Mouse (Mus musculus) forebrain, embryonic 14.5 days (tissue): ENCODE results near the gene Abt1. TPM values are rescaled to one million over a fixed set of nuclear protein-coding genes. Genes with fewer than 3 reads are reported as not detected.

Experiments used
- ATAC-seq: fragments of 200-750 bp; cut with Nextera tagmentation; 2 replicates; pipeline ENCODE4 v1.8.0; 2017; ENCODE audit warnings: mild to moderate bottlenecking, moderate library complexity
- DNase-seq: peaks from one replicate; pipeline ENCODE4 v3.0.0-alpha.2; 2015; ENCODE audit warnings: low spot score
- H3K27ac ChIP-seq: fragments of 300-500 bp; sonication (generic); 2 replicates; pipeline ENCODE4 v1.5.1; 2014; ENCODE audit warnings: low read depth, mild to moderate bottlenecking, control low read depth, low read length, moderate library complexity
- H3K27me3 ChIP-seq: fragments of 300-500 bp; sonication (generic); replicated peaks from 2 replicates; pipeline ENCODE4 v1.6.1; 2014; ENCODE audit warnings: low read length, control low read depth, mixed read lengths; ENCODE audit not compliant: control insufficient read depth, insufficient read depth
- H3K36me3 ChIP-seq: fragments of 300-500 bp; sonication (generic); 2 replicates; pipeline ENCODE4 v1.6.1; 2014; ENCODE audit warnings: low read length, control low read depth; ENCODE audit not compliant: control insufficient read depth, insufficient read depth
- H3K4me1 ChIP-seq: fragments of 300-500 bp; sonication (generic); 2 replicates; pipeline ENCODE4 v1.6.1; 2014; ENCODE audit warnings: antibody characterized with exemption, low read length, control low read depth; ENCODE audit not compliant: control insufficient read depth, insufficient read depth
- H3K4me2 ChIP-seq: fragments of 300-500 bp; sonication (generic); 2 replicates; pipeline ENCODE4 v1.6.1; 2014; ENCODE audit warnings: mild to moderate bottlenecking, control low read depth, low read length
- H3K4me3 ChIP-seq: fragments of 300-500 bp; sonication (generic); 2 replicates; pipeline ENCODE4 v1.5.1; 2014; ENCODE audit warnings: low read depth, low read length, control low read depth
- H3K9ac ChIP-seq: fragments of 300-500 bp; sonication (generic); 2 replicates; pipeline ENCODE4 v1.6.1; 2014; ENCODE audit warnings: mild to moderate bottlenecking, low read length, control low read depth, moderate library complexity
- H3K9me3 ChIP-seq: fragments of 300-500 bp; sonication (generic); replicated peaks from 2 replicates; pipeline ENCODE4 v1.6.1; 2016; ENCODE audit warnings: low read length, control low read depth, mixed read lengths; ENCODE audit not compliant: control insufficient read depth
- WGBS: fragments of 180-500 bp; shearing (Covaris S2); extraction: QIAGEN DNeasy Blood & Tissue Kit; methylation state at CpG from one replicate; pipeline ENCODE4 v1.1.7; 2014; 5-methylcytosine and 5-hydroxymethylcytosine counted together
- polyA plus RNA-seq: library from polyadenylated mRNA; unstranded; fragments of >200 nt; fragmentation: Nextera tagmentation; extraction: Ambion mirVana; gene quantifications from 2 replicates; pipeline ENCODE4 v1.2.1, GENCODE M21; 2014

Gene Abt1
- polyA plus RNA-seq, 1 experiment from 2014 or later: 13.8 TPM

- no peak overlapping the region for H3K9ac ChIP-seq
- H3K9me3 ChIP-seq: no peaks in the 10 kb centered on the region
- H3K4me1 ChIP-seq: peaks cover 10% of the 10 kb centered on the region; the same call in 1 of the 2 replicates
- DNase-seq (no peak), ATAC-seq (no peak)
- 81% methylated on average over 4 of the region's 4 CpGs for WGBS
- H3K4me2 ChIP-seq: no peak overlapping the region
- H3K27me3 ChIP-seq: no peaks in the 10 kb centered on the region
- no peak overlapping the region for H3K27ac ChIP-seq
- H3K4me3 ChIP-seq: no peak overlapping the region
- H3K36me3 ChIP-seq: no peaks in the 10 kb centered on the region
These were observed 38.4 kb upstream of the Abt1 start for GRCm38 (mm10) chr13:23462063-23462462.

DNA sequence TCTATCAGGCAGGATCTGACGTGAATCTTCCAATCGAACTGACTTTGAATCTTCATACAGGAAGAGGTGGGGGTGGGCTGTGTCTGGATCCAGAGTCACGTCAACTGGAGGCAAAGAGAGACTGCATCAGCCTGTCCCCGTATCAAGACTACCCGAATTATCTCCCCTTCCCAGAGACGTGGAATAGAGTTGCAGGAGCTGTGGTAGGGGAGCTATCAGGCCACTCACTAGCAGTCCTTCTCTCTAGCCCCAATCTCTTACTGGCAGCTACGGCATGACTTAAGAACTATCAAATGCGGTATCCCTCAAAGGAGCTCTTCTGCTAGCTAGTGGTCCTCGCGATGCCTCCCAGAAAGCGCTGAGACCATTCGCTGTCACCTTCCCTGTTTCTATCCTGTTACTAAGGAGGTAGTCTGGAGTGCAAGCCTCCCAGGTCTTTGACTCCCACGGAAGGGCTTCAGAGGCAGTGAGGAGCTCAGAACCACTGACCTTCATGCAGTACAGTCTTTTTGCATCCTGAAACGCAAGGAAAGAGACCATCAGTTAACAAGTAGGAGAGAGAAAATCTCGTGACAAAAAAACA is 35.7 kb upstream of the Abt1 start:
- Histone ChIP-seq H3K27me3 (no peaks in the 10 kb centered on the region), H3K4me1 (no peaks in the 10 kb centered on the region), H3K36me3 (no peaks in the 10 kb centered on the region), H3K4me3 (no peak overlapping the region), H3K4me2 (no peak overlapping the region), H3K9me3 (no peaks in the 10 kb centered on the region), H3K9ac (no peak overlapping the region), H3K27ac (no peak overlapping the region)
- 19% methylated on average over 15 of the region's 15 CpGs for WGBS
- DNase-seq (no peak), ATAC-seq (no peak)

DNA sequence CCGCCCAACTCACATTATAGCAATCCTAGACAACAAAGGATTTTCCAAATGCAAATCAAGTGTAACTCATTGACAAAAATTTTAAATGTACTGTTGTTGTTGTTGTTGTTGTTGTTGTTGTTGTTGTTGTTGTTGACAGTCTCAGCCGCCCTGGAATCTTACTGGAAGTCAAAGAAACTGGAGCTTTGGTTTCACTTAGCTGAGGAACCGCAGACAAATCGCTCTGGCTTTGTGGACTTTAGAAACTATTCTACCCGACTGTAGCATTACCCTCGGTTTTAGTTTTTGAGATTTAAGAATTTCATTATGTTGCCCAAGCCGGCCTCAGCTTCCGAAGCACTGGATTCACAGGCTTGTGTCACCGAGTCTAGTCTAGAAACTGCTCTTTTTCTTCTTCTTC is 30.3 kb upstream of the Abt1 start:
- DNase-seq: no peak
- under 1% methylated on average over 9 of the region's 9 CpGs for WGBS

DNA sequence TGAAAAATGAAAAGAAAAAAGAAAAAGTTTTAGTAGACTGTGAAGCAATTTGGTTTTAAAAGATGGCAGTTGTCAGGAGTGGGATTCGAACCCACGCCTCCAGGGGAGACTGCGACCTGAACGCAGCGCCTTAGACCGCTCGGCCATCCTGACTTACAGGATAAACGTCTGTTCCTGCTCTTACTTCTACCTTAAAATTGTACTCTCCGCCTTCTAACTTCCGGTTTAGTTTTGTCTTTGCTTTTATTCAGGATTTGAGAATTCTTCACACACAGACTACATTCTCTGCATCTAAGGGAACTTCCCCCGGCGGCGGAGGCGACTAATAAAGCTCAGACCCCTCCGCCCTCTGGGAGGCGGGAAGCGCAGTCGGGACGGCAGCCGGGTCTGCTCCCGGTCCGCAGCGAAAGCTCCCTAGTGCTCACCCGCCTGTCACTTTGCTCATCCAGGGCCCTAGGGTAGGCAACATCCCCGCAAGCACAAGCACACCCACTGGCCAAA is 29.7 kb upstream of the Abt1 start:
- Histone ChIP-seq H3K4me3 (peak overlapping the region; percentile 65), H3K27ac (peak overlapping the region; percentile 75), H3K36me3 (no peaks in the 10 kb centered on the region), H3K9ac (peak overlapping the region; percentile 72), H3K27me3 (no peaks in the 10 kb centered on the region), H3K4me2 (peak overlapping the region; percentile 59), H3K9me3 (no peaks in the 10 kb centered on the region), H3K4me1 (no peaks in the 10 kb centered on the region)
- ATAC-seq (peak; percentile 86), DNase-seq (peak; percentile 90)
- 0% methylated on average over 25 of the region's 25 CpGs for WGBS

More for the DNA sequence above, 30.3 kb upstream of the Abt1 start:
- peak overlapping the region; percentile 75 for H3K27ac ChIP-seq
- no peak for ATAC-seq
- no peaks in the 10 kb centered on the region for H3K27me3 ChIP-seq
- no peaks in the 10 kb centered on the region for H3K9me3 ChIP-seq
- peak overlapping the region; percentile 59 for H3K4me2 ChIP-seq
- H3K4me3 ChIP-seq: peak overlapping the region; percentile 65
- H3K36me3 ChIP-seq: no peaks in the 10 kb centered on the region
- H3K4me1 ChIP-seq: no peaks in the 10 kb centered on the region
- H3K9ac ChIP-seq: peak overlapping the region; percentile 72

DNA sequence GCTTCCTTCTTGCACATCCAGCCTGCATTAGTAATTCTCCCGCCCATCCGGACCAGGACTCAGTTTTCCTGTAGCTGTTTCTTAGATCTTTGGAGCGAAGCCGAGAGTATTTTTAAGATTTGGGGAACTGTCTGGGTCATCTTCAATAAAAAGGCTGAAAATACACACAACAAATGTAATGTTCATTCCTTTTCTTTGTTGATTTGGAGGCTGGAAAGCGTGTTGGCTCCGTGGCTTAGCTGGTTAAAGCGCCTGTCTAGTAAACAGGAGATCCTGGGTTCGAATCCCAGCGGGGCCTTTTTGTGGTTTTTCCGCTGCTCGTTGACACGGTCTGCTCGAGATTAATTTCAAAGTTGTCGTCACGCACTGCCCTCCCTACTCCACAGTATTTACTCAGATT is 26.7 kb upstream of the Abt1 start:
- under 1% methylated on average over 15 of the region's 15 CpGs for WGBS
- DNase-seq (peak; percentile 96), ATAC-seq (peak; percentile 32)
- Histone ChIP-seq H3K36me3 (no peaks in the 10 kb centered on the region), H3K4me1 (no peaks in the 10 kb centered on the region), H3K4me3 (peak overlapping the region; percentile 47), H3K27me3 (no peaks in the 10 kb centered on the region), H3K9me3 (no peaks in the 10 kb centered on the region), H3K4me2 (peak overlapping the region; percentile 64), H3K9ac (peak overlapping the region; percentile 66), H3K27ac (peak overlapping the region; percentile 63; the same call in 1 of the 2 replicates)

DNA sequence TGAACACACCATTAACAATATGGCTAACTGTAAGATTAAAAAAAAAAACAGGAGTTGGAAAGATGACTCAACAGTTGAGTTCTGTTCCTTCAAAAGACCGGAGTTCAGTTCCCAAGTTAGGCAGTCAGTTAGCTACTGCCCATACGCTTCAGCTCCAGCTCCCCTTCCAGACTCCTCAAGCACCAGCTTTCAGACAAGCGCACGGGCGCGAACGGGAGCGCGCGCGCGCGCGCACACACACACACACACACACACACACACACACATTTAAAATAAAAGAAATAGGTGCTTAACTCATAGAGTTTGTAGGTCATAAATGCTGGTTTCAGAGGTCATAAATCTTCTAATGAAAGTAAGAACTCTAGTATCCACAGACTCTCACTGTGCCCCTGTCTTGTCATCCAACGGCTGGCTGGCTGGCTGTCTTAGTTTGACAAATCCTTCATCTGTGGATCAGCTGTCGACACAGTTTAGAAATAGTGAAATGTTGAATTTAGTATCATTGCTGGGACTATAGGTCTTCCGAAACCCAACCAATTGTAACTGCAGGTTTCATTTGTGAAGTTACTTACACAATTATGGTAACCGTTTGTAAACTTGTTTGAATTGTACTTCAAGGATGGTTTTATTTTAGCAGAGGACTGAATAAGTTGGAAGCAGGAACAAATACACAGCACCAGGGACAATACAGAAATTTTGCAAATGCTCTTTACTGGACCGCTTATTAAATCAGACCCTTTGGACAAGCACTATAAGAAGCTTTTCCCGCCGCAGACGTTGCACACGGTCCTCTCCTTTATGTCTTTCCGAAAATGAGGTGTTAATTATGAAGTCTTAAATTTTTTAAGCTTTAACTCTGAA is 25.8 kb upstream of the Abt1 start:
- WGBS: under 1% methylated on average over 24 of the region's 24 CpGs
- peak overlapping the region; percentile 47 for H3K4me3 ChIP-seq
- peak; percentile 85 for DNase-seq
- 0 out of 2 replicates have a peak, but pooled peaks cover 2% of the 10 kb centered on the region for H3K4me1 ChIP-seq
- 0 out of 2 replicates have a peak overlapping the region, but pooled peaks have one; percentile 39 for H3K27ac ChIP-seq
- no peaks in the 10 kb centered on the region for H3K36me3 ChIP-seq
- peak overlapping the region; percentile 64 for H3K4me2 ChIP-seq
- no peaks in the 10 kb centered on the region for H3K9me3 ChIP-seq
- no peaks in the 10 kb centered on the region for H3K27me3 ChIP-seq
- ATAC-seq: no peak
- peak overlapping the region; percentile 66 for H3K9ac ChIP-seq

- peak overlapping the region; percentile 66; the same call in 1 of the 2 replicates for H3K9ac ChIP-seq
- ATAC-seq (no peak), DNase-seq (no peak)
- H3K27me3 ChIP-seq: no peaks in the 10 kb centered on the region
- peak overlapping the region; percentile 47 for H3K4me3 ChIP-seq
- H3K4me2 ChIP-seq: peak overlapping the region; percentile 64
- H3K27ac ChIP-seq: no peak overlapping the region
- H3K4me1 ChIP-seq: 0 out of 2 replicates have a peak, but pooled peaks cover 2% of the 10 kb centered on the region
- no peaks in the 10 kb centered on the region for H3K36me3 ChIP-seq
- 58% methylated on average over 3 of the region's 3 CpGs for WGBS
- H3K9me3 ChIP-seq: no peaks in the 10 kb centered on the region
These were observed 25.1 kb upstream of the Abt1 start for GRCm38 (mm10) chr13:23448758-23449157.

GRCm38 (mm10) chr13:23446498-23446952 is 22.9 kb upstream of the Abt1 start:
- H3K36me3 ChIP-seq: no peaks in the 10 kb centered on the region
- peak; percentile 78 for ATAC-seq
- peak overlapping the region; percentile 51; the same call in 1 of the 2 replicates for H3K9ac ChIP-seq
- peak overlapping the region; percentile 66 for H3K4me3 ChIP-seq
- no peaks in the 10 kb centered on the region for H3K9me3 ChIP-seq
- peak; percentile 93 for DNase-seq
- H3K27ac ChIP-seq: peak overlapping the region; percentile 98
- H3K4me1 ChIP-seq: 0 out of 2 replicates have a peak, but pooled peaks cover 2% of the 10 kb centered on the region
- no peaks in the 10 kb centered on the region for H3K27me3 ChIP-seq
- peak overlapping the region; percentile 71 for H3K4me2 ChIP-seq
- WGBS: under 1% methylated on average over 16 of the region's 16 CpGs
